In genomic region chr3:97234797-97235196, GRCm38 (mm10) we compare ENCODE assay signal across 15 mouse cellular contexts.
DNase-seq lines count a peak whose midpoint lies in the region; ATAC-seq and TF ChIP-seq lines count a peak whose summit lies in the region.
"Had no signal": no experiment of that assay in that cellular context is flagged by ENCODE, and none has a peak within 500 bp of the region (broad histone marks: within the 10 kb centered on the region; RNA-seq: fewer than 3 reads in every experiment).

No protein-coding gene starts in this region.

- peak; percentile 33 to 42 for DNase-seq in left cerebral cortex, adult 2 months (ENCODE audit: extremely low spot score in 1 of 2, low spot score in 2 of 2)
- DNase-seq in left cerebral cortex, postnatal 4 days: no peak
- peak; percentile 43 to 51 for DNase-seq in left cerebral cortex, postnatal 36 days (ENCODE audit: low spot score in 2 of 2)
- no peak for DNase-seq in gastrocnemius, adult 8-10 months (ENCODE audit: low spot score in 2 of 2)
- no peak for DNase-seq in liver, embryonic 11.5 days (ENCODE audit: low spot score)
- no peak for DNase-seq in cerebellum, adult 18-20 months
- DNase-seq: cerebellum, adult 2 months; embryo, embryonic 11 days; liver, postnatal 0 days; thymus, postnatal 14 days had no signal

- intact Hi-C loops in left cerebral cortex, adult 2 months (cut with DNase I): loop anchor here (5.0 kb wide), 1 partner anchor 33 kb away; no protein-coding TSS in a partner anchor
- intact Hi-C loops in left cerebral cortex, postnatal 4 days (cut with DNase I): no loop called here
- intact Hi-C loops in left cerebral cortex, postnatal 36 days (cut with DNase I): no loop called here

- 35% methylated on average over 14 of the region's 14 CpGs for whole genome bisulfite sequencing in heart, embryonic 12.5 days
- WGBS in liver, embryonic 11.5 days: 81% methylated on average over 14 of the region's 14 CpGs

- peak; percentile 30; the same call in 1 of the 2 replicates for ATAC-seq in heart, embryonic 12.5 days (ENCODE audit: insufficient number of reproducible peaks, low FRiP score)
- ATAC-seq in liver, embryonic 11.5 days (replicated peaks; ENCODE audit: low FRiP score): no peak
- ATAC-seq: liver, postnatal 0 days had no signal

- TF ChIP-seq CTCF in left cerebral cortex, adult 2 months (IDR thresholded peaks at IDR 0.05): no peak
- no peak for TF ChIP-seq CTCF in cortical plate, adult 2 months (IDR thresholded peaks at IDR 0.05; ENCODE audit: extremely low read depth, insufficient read depth, low read length)

- peak overlapping the region; percentile 53; the same call in 1 of the 2 replicates for H3K27ac ChIP-seq in left cerebral cortex, adult 2 months
- 0 out of 2 replicates have a peak overlapping the region, but pooled peaks have one; percentile 34 for H3K27ac ChIP-seq in cortical plate, adult 2 months (ENCODE audit: insufficient read depth, low read length)
- peak overlapping the region; percentile 88 for H3K27ac ChIP-seq in heart, embryonic 12.5 days (ENCODE audit: poor library complexity, severe bottlenecking)
- H3K27ac ChIP-seq in liver, embryonic 11.5 days (ENCODE audit: low read depth, low read length): no peak overlapping the region
- H3K27ac ChIP-seq: limb, embryonic 13.5 days; stomach, embryonic 15.5 days had no signal

- H3K27me3 ChIP-seq in heart, embryonic 12.5 days (replicated peaks): no peaks in the 10 kb centered on the region
- no peaks in the 10 kb centered on the region for H3K27me3 ChIP-seq in liver, embryonic 11.5 days (replicated peaks; ENCODE audit: control insufficient read depth, insufficient read depth, low read length)
- H3K27me3 ChIP-seq: limb, embryonic 13.5 days; stomach, embryonic 15.5 days had no signal

- no peaks in the 10 kb centered on the region for H3K9me3 ChIP-seq in heart, embryonic 12.5 days (replicated peaks)
- H3K9me3 ChIP-seq in liver, embryonic 11.5 days (ENCODE audit: control insufficient read depth, low read length): no peaks in the 10 kb centered on the region
- H3K9me3 ChIP-seq: limb, embryonic 13.5 days; stomach, embryonic 15.5 days had no signal

- no peak for TF ChIP-seq POLR2A in cortical plate, adult 2 months (IDR thresholded peaks at IDR 0.05; ENCODE audit: extremely low read depth, insufficient read depth, low read length)

- H3K4me2 ChIP-seq in heart, embryonic 12.5 days: peak overlapping the region; percentile 68
- H3K4me2 ChIP-seq in liver, embryonic 11.5 days: no peak overlapping the region
- H3K4me2 ChIP-seq: limb, embryonic 13.5 days; stomach, embryonic 15.5 days had no signal

- H3K9ac ChIP-seq in heart, embryonic 12.5 days: peak overlapping the region; percentile 63; the same call in 1 of the 2 replicates
- H3K9ac ChIP-seq in liver, embryonic 11.5 days (ENCODE audit: low read depth, low read length): no peak overlapping the region
- H3K9ac ChIP-seq: limb, embryonic 13.5 days; liver, postnatal 0 days; stomach, embryonic 15.5 days had no signal

- H3K4me3 ChIP-seq in left cerebral cortex, adult 2 months: peak overlapping the region; percentile 2; the same call in 1 of the 2 replicates
- peak overlapping the region; percentile 14 for H3K4me3 ChIP-seq in cortical plate, adult 2 months (ENCODE audit: insufficient read depth, low read length)
- peak overlapping the region; percentile 26 for H3K4me3 ChIP-seq in heart, embryonic 12.5 days
- no peak overlapping the region for H3K4me3 ChIP-seq in liver, embryonic 11.5 days (ENCODE audit: low read depth, low read length)
- H3K4me3 ChIP-seq: erythroblast, embryonic 14.5 days; limb, embryonic 13.5 days; stomach, embryonic 15.5 days had no signal

- 0 out of 2 replicates have a peak, but pooled peaks cover 5% of the 10 kb centered on the region for H3K36me3 ChIP-seq in heart, embryonic 12.5 days
- H3K36me3 ChIP-seq in liver, embryonic 11.5 days (ENCODE audit: control insufficient read depth, insufficient read depth, low read length): no peaks in the 10 kb centered on the region; the same call in 1 of the 2 replicates
- H3K36me3 ChIP-seq: stomach, embryonic 15.5 days had no signal

- peaks cover 6% of the 10 kb centered on the region for H3K4me1 ChIP-seq in cortical plate, adult 2 months (ENCODE audit: control insufficient read depth, insufficient read depth, low read length)
- peaks cover 50% of the 10 kb centered on the region for H3K4me1 ChIP-seq in heart, embryonic 12.5 days (replicated peaks)
- H3K4me1 ChIP-seq in liver, embryonic 11.5 days (replicated peaks; ENCODE audit: control insufficient read depth, insufficient read depth, low read length): no peaks in the 10 kb centered on the region
- H3K4me1 ChIP-seq: stomach, embryonic 15.5 days had no signal

Comparison
In these comparisons a context has a peak if more than half of its experiments do, and no peak if none do; other contexts are left out.
1. DNase-seq: peak in left cerebral cortex, adult 2 months (2 of 2) and left cerebral cortex, postnatal 36 days (2 of 2); none in left cerebral cortex, postnatal 4 days (single experiment), gastrocnemius, adult 8-10 months (0 of 2), liver, embryonic 11.5 days (single experiment) and cerebellum, adult 18-20 months (0 of 2).